Mouse (Mus musculus) embryo, embryonic 10.5 days (tissue): ENCODE measurements at regions not wholly inside any gene's neighbourhood (a gene's known extent, or its start where the extent isn't known, plus 50 kb on each side); places are given as distances from the start of the nearest gene placed in this dataset.
"Not testable (repeated sequence)": the region's sequence is repeated elsewhere in the genome, so short reads cannot be mapped to it uniquely, and the experiment has no call there.

Experiments used
- DNase-seq: peaks from one replicate; pipeline ENCODE4 v3.0.0-alpha.2; 2015; ENCODE audit warnings: low spot score

GRCm38 (mm10) chrX:19341231-19342007 lies 139.7 kb downstream of the Tex13c3 start:
- DNase-seq, result not testable (repeated sequence)

GRCm38 (mm10) chrX:19313286-19313685 lies 167.8 kb downstream of the Tex13c3 start:
- DNase-seq, result no peak

DNA sequence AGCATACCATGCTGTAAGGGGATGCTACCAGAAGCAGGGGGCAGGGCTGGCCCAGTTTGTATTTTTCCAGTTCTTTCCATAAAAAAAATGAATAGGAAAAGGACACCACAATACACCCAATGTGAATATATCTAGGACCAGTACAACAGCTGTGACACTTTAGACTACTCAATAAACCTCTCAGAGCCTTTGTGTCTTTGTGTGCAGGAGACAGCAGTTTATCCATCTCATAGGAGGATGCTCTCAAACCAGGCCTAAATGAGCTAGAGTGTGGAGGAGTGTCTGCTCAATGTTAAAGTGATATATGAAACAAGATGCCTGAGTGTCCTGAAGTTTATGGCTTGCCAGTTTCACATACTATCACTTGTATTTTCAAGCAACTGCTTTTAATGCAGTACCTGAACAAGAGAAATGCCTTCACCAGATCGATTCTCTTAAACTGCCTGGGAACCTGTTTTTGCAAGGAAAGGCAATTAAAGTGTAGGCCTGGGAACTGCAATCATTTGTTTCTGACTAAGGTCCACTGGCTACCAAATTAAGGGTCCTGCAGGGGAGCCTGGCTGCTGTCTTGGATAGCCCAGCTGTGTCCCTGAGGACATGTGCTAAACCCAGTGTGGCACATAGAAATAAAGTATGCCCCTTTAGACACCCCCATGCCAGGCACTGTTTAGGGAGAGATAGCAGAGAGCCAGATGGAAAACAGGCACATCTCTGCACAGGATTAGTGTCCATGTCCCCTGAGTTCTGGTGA lies 169.1 kb downstream of the Tex13c3 start:
- no peak for DNase-seq

- no peak for DNase-seq
Observed at GRCm38 (mm10) chrX:19311377-19311776, 169.7 kb downstream of the Tex13c3 start.

- no peak for DNase-seq
Observed at GRCm38 (mm10) chrX:19288171-19288570, 192.9 kb downstream of the Tex13c3 start.

GRCm38 (mm10) chrX:19286431-19286830 lies 194.7 kb downstream of the Tex13c3 start:
- no peak for DNase-seq

DNA sequence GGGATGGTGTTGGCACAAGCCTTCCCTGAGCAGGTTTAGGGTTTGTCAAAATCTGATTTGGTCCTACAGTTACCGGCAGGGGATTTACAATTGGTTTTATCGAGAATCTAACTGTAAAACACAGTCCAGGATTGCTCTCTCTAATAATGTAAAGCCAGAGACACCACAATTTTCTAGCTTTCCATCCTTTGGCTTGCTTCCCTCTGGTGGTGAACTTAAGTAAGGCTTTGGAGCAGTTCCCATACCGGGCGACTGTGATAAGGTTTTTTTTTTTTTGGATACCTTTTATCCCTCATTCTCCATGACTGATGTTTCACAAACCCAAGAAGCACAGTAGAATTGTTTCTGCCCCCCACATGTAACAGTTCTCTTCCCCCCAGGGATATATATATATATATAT lies 195.3 kb downstream of the Tex13c3 start:
- DNase-seq, result no peak

DNA sequence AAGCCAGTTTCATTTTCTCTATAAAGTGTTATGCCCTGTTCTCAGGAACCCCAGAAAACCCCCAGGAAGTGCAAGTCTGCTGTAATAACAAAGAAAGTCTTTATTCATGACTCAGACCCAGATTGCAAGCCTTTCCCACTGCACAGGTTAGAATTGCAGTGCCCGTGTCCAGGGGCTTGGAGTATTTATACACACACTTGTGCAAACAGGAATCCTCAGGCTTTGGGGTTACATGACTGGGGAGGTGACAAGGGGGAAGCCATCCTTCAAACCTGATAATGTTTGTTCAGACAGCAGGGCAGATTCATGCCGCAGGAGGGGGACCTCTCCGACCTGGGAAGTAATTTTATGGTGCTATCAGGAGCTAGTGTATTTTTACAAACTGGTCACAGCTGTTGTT lies 198.0 kb downstream of the Tex13c3 start:
- peak; percentile 10 for DNase-seq

- DNase-seq, result peak; percentile 3
Observed at GRCm38 (mm10) chrX:19264237-19264636, 216.9 kb downstream of the Tex13c3 start.

GRCm38 (mm10) chrX:19246777-19247619 lies 234.1 kb downstream of the Tex13c3 start:
- no peak for DNase-seq

DNA sequence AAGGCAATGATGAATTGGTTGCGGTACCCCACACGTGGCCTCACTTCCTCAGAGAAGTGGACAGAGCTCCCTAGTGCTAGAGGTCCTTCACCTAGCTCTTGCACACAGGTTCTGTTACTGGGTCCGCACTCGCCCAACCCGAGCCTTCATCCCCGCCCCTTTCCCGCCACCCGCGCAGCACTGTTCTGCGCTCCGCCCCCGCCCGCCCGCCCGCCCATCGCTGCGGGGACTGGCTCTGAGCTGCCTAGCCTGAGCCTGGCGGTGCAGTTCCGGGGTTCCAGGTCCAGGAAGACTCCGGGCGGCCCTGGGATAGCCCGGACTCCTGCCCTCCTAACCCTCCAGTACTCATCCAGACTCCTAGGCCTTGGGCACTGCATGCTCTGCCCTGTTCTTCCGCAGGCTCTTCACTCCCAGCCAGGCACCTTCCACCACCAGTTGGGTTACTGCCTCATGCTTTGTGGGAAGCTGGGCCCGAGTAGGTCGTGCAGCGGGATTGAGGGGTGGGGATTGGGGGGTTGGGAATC lies 243.3 kb downstream of the Tex13c3 start:
- DNase-seq, result peak; percentile 40

- peak; percentile 17 for DNase-seq
Observed at GRCm38 (mm10) chrX:19237048-19237737, 243.9 kb downstream of the Tex13c3 start.

DNA sequence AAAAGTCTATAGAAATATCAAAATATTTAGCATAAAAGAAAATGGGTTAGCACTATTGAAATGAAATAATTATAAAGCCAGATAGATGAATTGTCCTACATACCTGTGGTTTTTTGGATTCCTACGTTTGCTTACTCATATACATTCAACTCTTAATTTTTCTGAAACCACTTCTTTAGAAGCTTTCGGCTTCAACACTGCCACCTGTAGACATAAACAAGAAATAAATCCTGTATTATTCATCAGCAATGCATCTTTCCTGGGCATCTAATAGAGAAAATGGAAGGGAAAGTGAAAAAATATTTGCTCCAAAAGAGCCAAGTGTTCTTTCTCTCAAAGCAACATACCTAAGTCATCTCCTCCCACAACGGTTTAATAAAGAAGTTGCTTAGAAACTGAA lies 245.7 kb downstream of the Tex13c3 start:
- no peak for DNase-seq

DNA sequence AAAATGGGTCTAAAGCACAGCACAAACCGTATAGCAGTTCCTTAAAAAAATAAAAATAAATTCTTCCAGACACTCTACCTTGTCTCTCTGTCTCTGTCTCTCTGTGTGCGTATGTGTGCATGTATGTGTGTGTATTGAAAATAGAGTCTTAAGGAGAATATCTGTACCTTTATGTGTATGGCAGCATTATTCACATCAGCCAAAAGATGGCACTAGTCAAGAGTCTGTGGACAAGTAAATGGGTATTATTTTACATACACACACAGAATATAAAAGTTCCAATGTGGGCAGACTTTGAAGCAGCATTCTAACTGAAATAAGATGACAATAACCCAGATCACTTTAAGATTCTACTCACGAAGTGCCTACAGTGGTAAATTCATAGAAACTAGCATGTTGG lies 249.3 kb downstream of the Tex13c3 start:
- DNase-seq, result no peak

GRCm38 (mm10) chrX:19223336-19223735 lies 257.8 kb downstream of the Tex13c3 start:
- no peak for DNase-seq

GRCm38 (mm10) chrX:19220785-19221496 lies 260.2 kb downstream of the Tex13c3 start:
- DNase-seq, result no peak

- no peak for DNase-seq
Observed at GRCm38 (mm10) chrX:19219727-19220126, 261.4 kb downstream of the Tex13c3 start.

GRCm38 (mm10) chrX:19219301-19219700 lies 261.8 kb downstream of the Tex13c3 start:
- no peak for DNase-seq

GRCm38 (mm10) chrX:19206420-19206819 lies 274.7 kb downstream of the Tex13c3 start:
- DNase-seq, result no peak

DNA sequence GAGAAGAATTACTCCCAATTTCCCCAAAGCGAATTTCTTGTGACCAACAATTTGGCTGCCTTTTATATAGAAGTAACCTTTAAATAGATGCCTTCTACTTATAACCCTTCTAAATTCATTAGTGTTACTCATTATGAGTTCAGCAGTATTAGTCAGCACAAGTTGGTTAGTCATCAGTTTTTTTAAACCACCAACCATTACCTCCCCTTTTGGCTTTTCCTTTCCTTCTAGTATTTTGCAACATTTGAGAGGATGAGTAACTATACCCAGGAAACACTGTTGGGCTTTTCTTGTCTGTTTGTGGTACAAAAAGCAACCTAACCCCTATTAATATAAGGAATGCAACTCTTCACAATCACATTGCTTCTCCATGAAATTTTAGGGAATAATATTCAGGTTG lies 278.6 kb downstream of the Tex13c3 start:
- DNase-seq, result no peak

DNA sequence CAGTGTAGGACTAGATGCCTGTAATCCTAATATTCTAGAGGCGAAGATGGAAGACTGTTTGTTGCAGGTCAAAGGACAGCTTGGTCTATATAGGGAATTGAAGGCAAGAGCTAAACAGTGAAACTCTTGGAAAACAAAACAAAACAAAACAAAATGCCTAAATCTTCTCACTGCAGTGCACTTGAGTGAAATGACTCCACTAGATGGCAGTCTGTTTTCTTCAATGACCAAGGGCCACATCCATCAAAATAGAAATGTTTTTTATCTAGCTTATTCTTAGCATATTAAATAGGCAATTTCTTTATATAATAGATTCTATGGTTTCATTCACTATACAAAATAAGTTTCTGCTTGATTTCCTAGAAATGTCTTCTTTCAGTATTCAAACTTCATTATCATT lies 279.7 kb downstream of the Tex13c3 start:
- DNase-seq, result peak; percentile 0
